Mouse (Mus musculus) embryonic facial prominence, embryonic 12.5 days (tissue): ENCODE measurements around the gene Gm12184. TPM values are rescaled to one million over a fixed set of nuclear protein-coding genes. Genes with fewer than 3 reads are reported as not detected.
"Not testable (repeated sequence)": the region's sequence is repeated elsewhere in the genome, so short reads cannot be mapped to it uniquely, and the experiment has no call there.

Experiments
- ATAC-seq: fragments of 200-750 bp; cut with Nextera tagmentation; 2 replicates; pipeline ENCODE4 v1.8.0; 2017; ENCODE audit not compliant: insufficient number of reproducible peaks, insufficient read depth, low FRiP score, low TSS enrichment
- H3K27ac ChIP-seq: fragments of 300-500 bp; sonication (generic); 2 replicates; pipeline ENCODE4 v1.5.1; 2016; ENCODE audit warnings: mild to moderate bottlenecking
- H3K27me3 ChIP-seq: fragments of 300-500 bp; sonication (generic); 2 replicates; pipeline ENCODE4 v1.6.1; 2016; ENCODE audit warnings: mild to moderate bottlenecking, moderate library complexity
- H3K36me3 ChIP-seq: fragments of 300-500 bp; sonication (generic); 2 replicates; pipeline ENCODE4 v1.6.1; 2016; ENCODE audit warnings: mild to moderate bottlenecking
- H3K4me1 ChIP-seq: fragments of 300-500 bp; sonication (generic); 2 replicates; pipeline ENCODE4 v1.6.1; 2016
- H3K4me2 ChIP-seq: fragments of 300-500 bp; sonication (generic); replicated peaks from 2 replicates; pipeline ENCODE4 v1.6.1; 2016; ENCODE audit warnings: mild to moderate bottlenecking, moderate library complexity
- H3K4me3 ChIP-seq: fragments of 300-500 bp; sonication (generic); 2 replicates; pipeline ENCODE4 v1.5.1; 2016; ENCODE audit warnings: mild to moderate bottlenecking
- H3K9ac ChIP-seq: fragments of 300-500 bp; sonication (generic); 2 replicates; pipeline ENCODE4 v1.6.1; 2016; ENCODE audit warnings: mild to moderate bottlenecking, moderate library complexity
- H3K9me3 ChIP-seq: fragments of 300-500 bp; sonication (generic); 2 replicates; pipeline ENCODE4 v1.6.1; 2016; ENCODE audit warnings: mild to moderate bottlenecking, moderate library complexity
- WGBS: fragments of 180-500 bp; shearing (Covaris S2); methylation state at CpG from one replicate; pipeline ENCODE4 v1.1.7; 2016; 5-methylcytosine and 5-hydroxymethylcytosine counted together
- polyA plus RNA-seq: library from polyadenylated mRNA; unstranded; fragments of >200 nt; fragmentation: Nextera tagmentation; extraction: Ambion mirVana; gene quantifications from 2 replicates; pipeline ENCODE4 v1.2.1, GENCODE M21; 2016

Gm12184 gene
- polyA plus RNA-seq, 1 experiment from 2014 or later = 6.9 TPM

- Histone ChIP-seq H3K9ac (no peak overlapping the region), H3K4me3 (no peak overlapping the region), H3K4me1 (no peaks in the 10 kb centered on the region), H3K4me2 (no peak overlapping the region), H3K27ac (no peak overlapping the region), H3K36me3 (no peaks in the 10 kb centered on the region), H3K27me3 (peaks cover 10% of the 10 kb centered on the region; the same call in 1 of the 2 replicates), H3K9me3 (no peaks in the 10 kb centered on the region)
- 78% methylated on average over 3 of the region's 3 CpGs for WGBS
- ATAC-seq = no peak
Observed at GRCm38 (mm10) chr11:48863808-48864207, 37.4 kb upstream of the Gm12184 start.

GRCm38 (mm10) chr11:48862784-48863319 is 36.4 kb upstream of the Gm12184 start:
- H3K4me3 ChIP-seq = no peak overlapping the region
- peaks cover 10% of the 10 kb centered on the region; the same call in 1 of the 2 replicates for H3K27me3 ChIP-seq
- no peaks in the 10 kb centered on the region for H3K36me3 ChIP-seq
- 0 out of 2 replicates have a peak, but pooled peaks have one; percentile 28 for ATAC-seq
- peaks cover 8% of the 10 kb centered on the region; the same call in 1 of the 2 replicates for H3K4me1 ChIP-seq
- WGBS = 80% methylated on average over 1 of the region's 1 CpGs
- no peaks in the 10 kb centered on the region for H3K9me3 ChIP-seq
- no peak overlapping the region for H3K9ac ChIP-seq
- no peak overlapping the region for H3K4me2 ChIP-seq
- H3K27ac ChIP-seq = no peak overlapping the region

- H3K9ac ChIP-seq = no peak overlapping the region
- H3K4me3 ChIP-seq = peak overlapping the region; percentile 40; the same call in 1 of the 2 replicates
- no peaks in the 10 kb centered on the region for H3K36me3 ChIP-seq
- H3K9me3 ChIP-seq = no peaks in the 10 kb centered on the region
- H3K27me3 ChIP-seq = peaks cover 10% of the 10 kb centered on the region; the same call in 1 of the 2 replicates
- H3K4me1 ChIP-seq = peaks cover 15% of the 10 kb centered on the region; the same call in 1 of the 2 replicates
- no peak for ATAC-seq
- under 1% methylated on average over 6 of the region's 6 CpGs for WGBS
- H3K4me2 ChIP-seq = peak overlapping the region; percentile 87
- no peak overlapping the region for H3K27ac ChIP-seq
Observed at GRCm38 (mm10) chr11:48859014-48859413, 32.6 kb upstream of the Gm12184 start.

- H3K27ac ChIP-seq = no peak overlapping the region
- under 1% methylated on average over 31 of the region's 31 CpGs for WGBS
- peaks cover 20% of the 10 kb centered on the region; the same call in 1 of the 2 replicates for H3K4me1 ChIP-seq
- H3K4me2 ChIP-seq = peak overlapping the region; percentile 87
- peak overlapping the region; percentile 71 for H3K4me3 ChIP-seq
- no peaks in the 10 kb centered on the region for H3K9me3 ChIP-seq
- H3K36me3 ChIP-seq = no peaks in the 10 kb centered on the region
- H3K9ac ChIP-seq = peak overlapping the region; percentile 47
- peak; percentile 37; the same call in 1 of the 2 replicates for ATAC-seq
- peaks cover 11% of the 10 kb centered on the region for H3K27me3 ChIP-seq
Observed at GRCm38 (mm10) chr11:48853474-48854180, 27.2 kb upstream of the Gm12184 start.

- Histone ChIP-seq H3K4me3 (peak overlapping the region; percentile 71), H3K27me3 (peaks cover 15% of the 10 kb centered on the region), H3K4me1 (peaks cover 12% of the 10 kb centered on the region; the same call in 1 of the 2 replicates), H3K36me3 (no peaks in the 10 kb centered on the region), H3K9ac (peak overlapping the region; percentile 36), H3K4me2 (peak overlapping the region; percentile 87), H3K9me3 (no peaks in the 10 kb centered on the region), H3K27ac (no peak overlapping the region)
- no peak for ATAC-seq
- WGBS = 8% methylated on average over 23 of the region's 23 CpGs
Observed at GRCm38 (mm10) chr11:48852624-48853473, 26.4 kb upstream of the Gm12184 start.

- Histone ChIP-seq H3K27ac (no peak overlapping the region), H3K27me3 (peaks cover 15% of the 10 kb centered on the region), H3K9ac (no peak overlapping the region), H3K9me3 (no peaks in the 10 kb centered on the region), H3K36me3 (no peaks in the 10 kb centered on the region), H3K4me3 (no peak overlapping the region), H3K4me2 (peak overlapping the region; percentile 87; the same call in 1 of the 2 replicates), H3K4me1 (0 out of 2 replicates have a peak, but pooled peaks cover 9% of the 10 kb centered on the region)
- WGBS = 78% methylated on average over 4 of the region's 4 CpGs
- ATAC-seq = no peak
Observed at GRCm38 (mm10) chr11:48852190-48852589, 25.7 kb upstream of the Gm12184 start.

- 0 out of 2 replicates have a peak, but pooled peaks cover 9% of the 10 kb centered on the region for H3K4me1 ChIP-seq
- no peak overlapping the region for H3K9ac ChIP-seq
- no peak overlapping the region for H3K4me2 ChIP-seq
- H3K4me3 ChIP-seq = no peak overlapping the region
- ATAC-seq = no peak
- WGBS = 83% methylated on average over 4 of the region's 4 CpGs
- peaks cover 15% of the 10 kb centered on the region for H3K27me3 ChIP-seq
- H3K9me3 ChIP-seq = no peaks in the 10 kb centered on the region
- no peaks in the 10 kb centered on the region for H3K36me3 ChIP-seq
- no peak overlapping the region for H3K27ac ChIP-seq
Observed at GRCm38 (mm10) chr11:48851270-48851995, 25.0 kb upstream of the Gm12184 start.

- ATAC-seq = no peak
- Histone ChIP-seq H3K4me3 (no peak overlapping the region), H3K4me1 (0 out of 2 replicates have a peak, but pooled peaks cover 9% of the 10 kb centered on the region), H3K9me3 (no peaks in the 10 kb centered on the region), H3K4me2 (no peak overlapping the region), H3K27me3 (peaks cover 15% of the 10 kb centered on the region), H3K36me3 (no peaks in the 10 kb centered on the region), H3K27ac (no peak overlapping the region), H3K9ac (no peak overlapping the region)
- WGBS = 47% methylated on average over 2 of the region's 2 CpGs
Observed at GRCm38 (mm10) chr11:48850240-48850639, 23.8 kb upstream of the Gm12184 start.

GRCm38 (mm10) chr11:48846881-48847280 is 20.4 kb upstream of the Gm12184 start:
- Histone ChIP-seq H3K9me3 (no peaks in the 10 kb centered on the region), H3K27me3 (peaks cover 15% of the 10 kb centered on the region), H3K4me2 (no peak overlapping the region), H3K27ac (no peak overlapping the region), H3K36me3 (no peaks in the 10 kb centered on the region), H3K4me3 (no peak overlapping the region), H3K9ac (no peak overlapping the region), H3K4me1 (no peaks in the 10 kb centered on the region)
- ATAC-seq = no peak
- 63% methylated on average over 5 of the region's 5 CpGs for WGBS

GRCm38 (mm10) chr11:48846362-48846761 is 19.9 kb upstream of the Gm12184 start:
- H3K36me3 ChIP-seq, ATAC-seq, H3K4me2 ChIP-seq, H3K27ac ChIP-seq, H3K4me1 ChIP-seq, H3K9ac ChIP-seq, H3K4me3 ChIP-seq, H3K9me3 ChIP-seq: not testable (repeated sequence)
- H3K27me3 ChIP-seq = peaks cover 15% of the 10 kb centered on the region
- 80% methylated on average over 2 of the region's 2 CpGs for WGBS

- Histone ChIP-seq H3K4me3 (no peak overlapping the region), H3K27ac (no peak overlapping the region), H3K9ac (no peak overlapping the region), H3K36me3 (no peaks in the 10 kb centered on the region), H3K9me3 (no peaks in the 10 kb centered on the region), H3K27me3 (peaks cover 15% of the 10 kb centered on the region), H3K4me1 (no peaks in the 10 kb centered on the region), H3K4me2 (no peak overlapping the region)
- WGBS = 37% methylated on average over 13 of the region's 13 CpGs
- ATAC-seq = no peak
Observed at GRCm38 (mm10) chr11:48845244-48845815, 18.9 kb upstream of the Gm12184 start.
